Mouse (Mus musculus): ENCODE results near the gene Slc16a4. TPM values are rescaled to one million over a fixed set of nuclear protein-coding genes. Genes with fewer than 3 reads are reported as not detected.

The Slc16a4 gene
- total RNA-seq, 2 experiments from 2014 or later = 1.7 TPM

GRCm38 (mm10) chr3:107351706-107352105, 60.7 kb downstream of the Slc16a4 start:
- intact Hi-C loops (cut with DNase I) = loop anchor here (5.0 to 10.0 kb wide), 2 partner anchors 139 to 253 kb away; no protein-coding TSS in a partner anchor
- DNase-seq (ENCODE audit: low spot score in 2 of 2) = no peak

- intact Hi-C loops (cut with DNase I) = loop anchor here (5.0 to 10.0 kb wide), 2 partner anchors 123 to 249 kb away; partner anchors contain the start of gene A630076J17Rik
- DNase-seq (ENCODE audit: low spot score in 2 of 2) = no peak
These were observed 64.7 kb downstream of the Slc16a4 start for GRCm38 (mm10) chr3:107355618-107356260.

GRCm38 (mm10) chr3:107356964-107357441, 66.0 kb downstream of the Slc16a4 start:
- intact Hi-C loops (cut with DNase I) = loop anchor here (1.0 to 10.0 kb wide), 4 partner anchors 105 to 248 kb away; partner anchors contain the start of gene A630076J17Rik
- peak; percentile 84 to 91 for DNase-seq (ENCODE audit: low spot score in 2 of 2)

- DNase-seq (ENCODE audit: low spot score in 2 of 2) = no peak
- intact Hi-C loops (cut with DNase I) = loop anchor here (1.0 to 10.0 kb wide), 4 partner anchors 105 to 247 kb away; partner anchors contain the start of gene A630076J17Rik
These were observed 66.7 kb downstream of the Slc16a4 start for GRCm38 (mm10) chr3:107357700-107358234.

GRCm38 (mm10) chr3:107360341-107360740, 69.3 kb downstream of the Slc16a4 start:
- DNase-seq (ENCODE audit: low spot score in 2 of 2) = no peak
- intact Hi-C loops (cut with DNase I) = no loop called here

Other genes with a start within 250 kb of the Slc16a4 start
- 100 to 1,000 TPM; 140 to 147 TPM for gene Kcna2, start 190.1 kb upstream of the Slc16a4 start, total RNA-seq (2021)
- not detected for gene Kcna10, start 108.2 kb upstream of the Slc16a4 start, total RNA-seq (2021)
- not detected for gene Cym, start 69.5 kb upstream of the Slc16a4 start, total RNA-seq (2021)
- not detected for gene A630076J17Rik, start 60.6 kb upstream of the Slc16a4 start, total RNA-seq (2021)
- under 1 TPM in 1 of 2 experiments, not detected in 1; 0.18 TPM for gene Prok1, start 51.5 kb upstream of the Slc16a4 start, total RNA-seq (2021)
- gene Lamtor5, start 12.4 kb upstream of the Slc16a4 start, total RNA-seq (2021) = 10 to 100 TPM; 66.9 to 73.0 TPM
- 10 to 100 TPM; 24.2 to 28.2 TPM for gene Rbm15, start 42.4 kb downstream of the Slc16a4 start, total RNA-seq (2021)
- 10 to 100 TPM; 62.5 to 66.4 TPM for gene Kcnc4, start 168.3 kb downstream of the Slc16a4 start, total RNA-seq (2021)
- 100 to 1,000 TPM; 396 to 412 TPM for gene Slc6a17, start 226.8 kb downstream of the Slc16a4 start, total RNA-seq (2021)

Data from left cerebral cortex, postnatal 25 days (tissue).